Mouse (Mus musculus) G1E (cell line): ENCODE results near the gene Capzb.

ENCODE experiments used
- CTCF ChIP-seq: IDR thresholded peaks from 2 replicates; pipeline ENCODE4 v1.5.1; 2012; ENCODE audit warnings: low read depth, low read length, inconsistent platforms, mixed read lengths
- GATA1 ChIP-seq: IDR thresholded peaks from 2 replicates; pipeline ENCODE4 v1.6.1; 2012; ENCODE audit warnings: borderline replicate concordance, low read length, inconsistent platforms, mixed read lengths
- GATA2 ChIP-seq: IDR thresholded peaks from 2 replicates; pipeline ENCODE4 v1.6.1; 2012; ENCODE audit warnings: low read depth, low read length, inconsistent platforms, borderline replicate concordance
- TAL1 ChIP-seq: conservative IDR thresholded peaks from 2 replicates; pipeline ENCODE4 v1.6.1; 2012; ENCODE audit warnings: low read depth, low read length, inconsistent platforms, mixed read lengths

GRCm38 (mm10) chr4:139154576-139155307 is 38.0 kb upstream of the Capzb start:
- TF ChIP-seq GATA1 (no peak), CTCF (no peak), GATA2 (no peak), TAL1 (no peak)
